In the genomic region with DNA sequence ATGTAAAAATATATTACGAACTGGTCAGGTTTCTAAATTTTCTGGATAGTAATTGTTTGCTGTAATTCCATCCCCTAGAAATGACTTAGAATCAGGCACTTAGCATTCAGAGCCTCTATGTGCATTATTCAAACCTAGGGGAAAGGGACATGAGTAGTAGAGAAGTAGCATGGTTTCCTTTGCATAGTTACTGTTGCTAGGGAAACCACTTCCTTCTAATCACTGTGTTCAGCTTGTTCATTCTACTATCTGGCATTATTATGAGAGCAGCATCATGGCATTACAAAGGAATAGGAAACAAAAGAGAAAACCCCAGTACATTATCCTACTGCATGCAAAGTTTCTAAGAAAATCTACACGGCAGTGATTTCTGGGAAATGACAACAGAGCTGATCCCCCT, we compare ENCODE assay signal across 22 mouse cellular contexts.
DNase-seq lines count a peak whose midpoint lies in the region; ATAC-seq and TF ChIP-seq lines count a peak whose summit lies in the region.
"Had no signal": no experiment of that assay in that cellular context is flagged by ENCODE, and none has a peak within 500 bp of the region (broad histone marks: within the 10 kb centered on the region; RNA-seq: fewer than 3 reads in every experiment).

No protein-coding gene starts in this region.

- no peak for TF ChIP-seq POLR2A in brain, embryonic 14.5 days (IDR thresholded peaks at IDR 0.05; ENCODE audit: borderline replicate concordance, extremely low read depth, insufficient read depth, insufficient read length, poor library complexity, severe bottlenecking)

- peak; percentile 7 for DNase-seq in embryo, embryonic 10.5 days (ENCODE audit: low spot score)
- DNase-seq in embryo, embryonic 9.5 days (ENCODE audit: extremely low spot score), result no peak
- peak; percentile 5 for DNase-seq in layer of hippocampus, adult 11-12 months (ENCODE audit: low spot score)
- no peak for DNase-seq in layer of hippocampus, adult 9-10 months (ENCODE audit: low spot score)
- peak; percentile 71 for DNase-seq in brain, embryonic 14.5 days (ENCODE audit: low read depth)
- DNase-seq in left cerebral cortex, adult 11 months (ENCODE audit: low spot score), result no peak
- no peak for DNase-seq in right cerebral cortex, postnatal 36 days (ENCODE audit: low spot score in 2 of 2)
- DNase-seq: adrenal gland, postnatal 10 days; cerebellum, adult 18-20 months; cerebellum, postnatal 25 days; gastrocnemius, postnatal 10 days; heart, adult 11 months; heart, postnatal 36 days; lung, adult 18-20 months; lung, postnatal 14 days; spleen, adult 18-20 months; thymus, postnatal 36 days had no signal

- 37% methylated on average over 2 of the region's 2 CpGs for WGBS in midbrain, embryonic 15.5 days

- H3K36me3 ChIP-seq in midbrain, embryonic 15.5 days (replicated peaks), result no peaks in the 10 kb centered on the region
- H3K36me3 ChIP-seq: heart, embryonic 12.5 days; limb, embryonic 10.5 days; neural tube, embryonic 13.5 days had no signal

- no peak for TF ChIP-seq CTCF in brain, embryonic 14.5 days (IDR thresholded peaks at IDR 0.05; ENCODE audit: borderline replicate concordance, extremely low read depth, insufficient read depth, insufficient read length)

- no peak overlapping the region for H3K9ac ChIP-seq in midbrain, embryonic 15.5 days
- H3K9ac ChIP-seq: heart, embryonic 12.5 days; neural tube, embryonic 13.5 days had no signal

- no peak overlapping the region for H3K4me2 ChIP-seq in midbrain, embryonic 15.5 days
- H3K4me2 ChIP-seq: heart, embryonic 12.5 days; neural tube, embryonic 13.5 days had no signal

- peaks cover 7% of the 10 kb centered on the region; the same call in 1 of the 2 replicates for H3K4me1 ChIP-seq in midbrain, embryonic 15.5 days
- H3K4me1 ChIP-seq: heart, embryonic 12.5 days; limb, embryonic 10.5 days; neural tube, embryonic 13.5 days had no signal

- no peaks in the 10 kb centered on the region for H3K9me3 ChIP-seq in midbrain, embryonic 15.5 days
- H3K9me3 ChIP-seq: heart, embryonic 12.5 days; limb, embryonic 10.5 days; neural tube, embryonic 13.5 days had no signal

- ATAC-seq in midbrain, embryonic 15.5 days (replicated peaks), result peak; percentile 83
- ATAC-seq: intestine, embryonic 16.5 days had no signal

- peak overlapping the region; percentile 58 for H3K27ac ChIP-seq in midbrain, embryonic 15.5 days
- H3K27ac ChIP-seq: limb, embryonic 10.5 days; neural tube, embryonic 13.5 days had no signal

- no peak overlapping the region for H3K4me3 ChIP-seq in midbrain, embryonic 15.5 days
- H3K4me3 ChIP-seq: heart, embryonic 12.5 days; limb, embryonic 10.5 days; neural tube, embryonic 13.5 days had no signal

- no peaks in the 10 kb centered on the region for H3K27me3 ChIP-seq in midbrain, embryonic 15.5 days (replicated peaks)
- H3K27me3 ChIP-seq: heart, embryonic 12.5 days; neural tube, embryonic 13.5 days had no signal

Comparison
In these comparisons a context has a peak if more than half of its experiments do, and no peak if none do; other contexts are left out.
1. DNase-seq: peak in embryo, embryonic 10.5 days (single experiment), layer of hippocampus, adult 11-12 months (single experiment) and brain, embryonic 14.5 days (single experiment); none in embryo, embryonic 9.5 days (single experiment), layer of hippocampus, adult 9-10 months (single experiment), left cerebral cortex, adult 11 months (single experiment) and right cerebral cortex, postnatal 36 days (0 of 2).